Mouse (Mus musculus) embryonic stem cell, embryonic (primary cell): Measurements from ENCODE around the gene Tmigd3.

Source experiments
- CTCF ChIA-PET, 4 experiments: fragments of 300-600 bp in 2 of 4; fragments of 350-600 bp in 2 of 4; sonication (Branson Sonifier 250); formaldehyde crosslinking; loops; one replicate each; lab custom pipeline; 2022; ENCODE audit warnings: inconsistent platforms in 2 of 4; lab: Charles Lee
- POLR2A ChIA-PET, 4 experiments: fragments of 300-600 bp in 2 of 4; fragments of 350-600 bp in 2 of 4; sonication (Branson Sonifier 250); formaldehyde crosslinking; loops; one replicate each; lab custom pipeline; 2022; ENCODE audit warnings: antibody characterized with exemption in 4 of 4, inconsistent platforms in 1 of 4; lab: Charles Lee

Tmigd3 gene

DNA sequence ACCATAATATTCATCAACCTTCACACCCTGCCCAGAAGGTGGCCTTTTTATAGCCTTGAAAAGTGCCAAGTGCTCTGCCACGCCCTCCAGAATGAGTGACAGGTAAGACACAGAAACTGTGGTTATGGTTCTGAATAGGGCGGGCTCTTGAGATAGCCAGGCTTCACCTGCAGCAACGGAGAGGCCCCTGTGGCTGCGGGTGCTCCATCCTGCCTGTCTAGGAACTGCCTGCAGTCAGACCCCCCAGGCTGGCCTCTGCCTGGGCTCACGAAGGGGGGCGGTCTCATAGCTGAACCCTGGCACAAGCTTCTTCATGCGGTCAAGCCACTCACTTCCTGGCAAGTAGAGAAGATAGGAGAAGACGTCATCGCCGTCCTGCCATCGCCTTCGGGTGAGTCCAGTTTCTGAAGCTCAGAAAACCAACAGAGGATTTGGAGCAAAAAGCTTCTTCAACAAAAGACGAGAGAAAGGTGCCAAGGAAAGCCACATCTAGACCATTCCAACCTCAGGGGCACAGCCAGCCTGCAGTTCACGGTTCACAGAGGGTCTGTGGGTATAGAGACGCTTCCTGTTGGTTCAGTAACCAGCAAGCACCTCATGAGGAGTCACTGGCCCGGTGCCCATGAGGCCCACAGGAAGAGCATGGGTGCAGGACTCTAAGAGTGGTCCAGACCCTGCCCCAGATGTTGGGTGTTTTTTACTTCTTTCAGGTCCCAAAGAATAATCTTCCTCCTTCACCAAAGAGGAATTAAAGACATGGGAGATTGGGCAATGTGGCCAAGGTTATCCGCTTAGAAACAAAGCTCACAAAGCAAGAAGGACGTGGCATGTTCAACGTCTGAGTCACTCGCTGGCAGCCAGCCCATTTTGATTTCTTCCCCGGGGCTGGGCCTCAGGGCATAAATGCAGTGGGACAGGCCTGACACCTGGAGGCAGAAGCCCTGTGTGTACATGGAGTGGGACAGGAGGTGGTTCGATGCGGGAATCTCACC lies 24.2 kb downstream of the Tmigd3 start:
- CTCF ChIA-PET = interaction anchor here in 3 of 4 experiments (0.6 to 1.4 kb wide), 5 partner anchors 9 to 270 kb away, joined by 3 to 4 read pairs (median 3); no protein-coding TSS in a partner anchor
- POLR2A ChIA-PET = interaction anchor here in 2 of 4 experiments (1.0 to 1.5 kb wide), 4 partner anchors 34 to 222 kb away, joined by 3 to 4 read pairs (median 3); partner anchors contain the start of gene Ddx20 (in 1 of the 2)

DNA sequence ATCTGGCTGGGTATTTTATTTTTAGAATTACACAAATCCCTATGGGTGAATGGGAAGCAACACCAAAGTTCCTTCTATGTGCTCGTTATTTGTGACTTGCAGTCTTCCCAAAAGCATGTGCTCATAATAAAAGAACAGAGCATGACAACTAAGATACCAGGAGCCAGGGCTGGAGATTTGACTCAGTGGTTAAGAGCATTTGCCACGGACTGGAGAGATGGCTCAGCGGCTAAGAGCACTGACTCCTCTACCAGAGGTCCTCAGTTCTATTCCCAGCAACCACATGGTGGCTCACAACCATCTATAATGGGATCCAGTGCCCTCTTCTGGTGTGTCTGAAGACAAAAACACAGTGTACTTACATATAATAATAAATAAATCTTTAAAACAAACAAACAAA lies 26.1 kb downstream of the Tmigd3 start:
- POLR2A ChIA-PET = interaction anchor here in 1 of 4 experiments (1.2 kb wide), 1 partner anchor 11 kb away, joined by 4 read pairs; no protein-coding TSS in a partner anchor
- CTCF ChIA-PET = interaction anchor here in 1 of 4 experiments (0.8 kb wide), 1 partner anchor 125 kb away, joined by 3 read pairs; no protein-coding TSS in a partner anchor

DNA sequence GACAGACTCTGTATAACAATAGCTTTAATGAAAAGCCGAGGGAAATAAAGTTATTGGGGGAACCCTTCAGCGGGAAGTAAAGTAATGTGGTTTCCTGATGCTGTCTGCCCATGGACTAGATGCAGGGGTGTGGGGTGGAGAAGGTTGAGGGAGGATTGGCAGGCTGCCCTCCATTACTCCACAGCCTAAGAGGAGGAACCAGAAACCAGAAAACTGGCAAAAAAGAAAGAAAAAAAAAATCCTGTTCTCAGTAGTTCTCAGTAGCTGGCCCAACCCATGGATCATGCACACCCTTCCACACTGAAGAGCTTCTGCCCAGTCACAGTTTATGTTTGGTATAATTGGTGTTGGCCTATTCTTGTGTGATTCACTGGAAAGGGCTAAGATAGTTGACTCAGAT lies 27.6 kb downstream of the Tmigd3 start:
- ChIA-PET POLR2A (interaction anchor here in 2 of 4 experiments (0.6 to 1.4 kb wide), 2 partner anchors 60 to 220 kb away, joined by 3 to 5 read pairs; no protein-coding TSS in a partner anchor), CTCF (interaction anchor here in 2 of 4 experiments (0.6 to 1.6 kb wide), 3 partner anchors 8 to 166 kb away, joined by 3 to 6 read pairs (median 5); no protein-coding TSS in a partner anchor)

DNA sequence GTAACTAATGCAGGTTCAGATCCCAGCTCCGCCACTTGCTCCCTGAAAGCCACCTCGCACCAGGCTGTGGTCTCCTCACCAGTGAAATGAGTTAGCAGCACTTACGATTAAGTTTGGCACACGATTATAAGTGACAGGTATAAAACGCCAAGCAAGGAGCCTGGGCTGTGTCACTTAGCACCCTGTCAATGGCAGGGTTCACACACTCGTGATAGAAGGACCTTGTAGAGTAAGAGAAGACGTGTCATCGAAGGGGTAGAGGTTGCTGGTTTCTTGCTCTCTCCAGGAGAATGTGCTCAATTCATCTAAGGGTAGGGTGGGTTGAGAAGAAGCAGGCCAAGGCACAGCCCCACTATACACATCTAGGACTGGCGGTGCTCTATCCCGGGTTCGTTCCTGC lies 28.2 kb downstream of the Tmigd3 start:
- ChIA-PET POLR2A (no interaction called here), CTCF (interaction anchor here in 1 of 4 experiments (1.6 kb wide), 1 partner anchor 127 kb away, joined by 6 read pairs; no protein-coding TSS in a partner anchor)

GRCm38 (mm10) chr3:105899394-105900147 lies 28.9 kb downstream of the Tmigd3 start:
- CTCF ChIA-PET = interaction anchor here (0.6 to 2.0 kb wide), 37 partner anchors 8 to 1111 kb away, joined by 3 to 30 read pairs (median 4); partner anchors contain the start of genes Ddx20 (in 2 of the 4), Kcnd3 (in 1 of the 4) and Wdr77 (in 1 of the 4)
- POLR2A ChIA-PET = interaction anchor here in 3 of 4 experiments (0.5 to 1.0 kb wide), 6 partner anchors 17 to 225 kb away, joined by 3 to 6 read pairs (median 3); partner anchors contain the start of gene Inka2 (in 1 of the 3)

DNA sequence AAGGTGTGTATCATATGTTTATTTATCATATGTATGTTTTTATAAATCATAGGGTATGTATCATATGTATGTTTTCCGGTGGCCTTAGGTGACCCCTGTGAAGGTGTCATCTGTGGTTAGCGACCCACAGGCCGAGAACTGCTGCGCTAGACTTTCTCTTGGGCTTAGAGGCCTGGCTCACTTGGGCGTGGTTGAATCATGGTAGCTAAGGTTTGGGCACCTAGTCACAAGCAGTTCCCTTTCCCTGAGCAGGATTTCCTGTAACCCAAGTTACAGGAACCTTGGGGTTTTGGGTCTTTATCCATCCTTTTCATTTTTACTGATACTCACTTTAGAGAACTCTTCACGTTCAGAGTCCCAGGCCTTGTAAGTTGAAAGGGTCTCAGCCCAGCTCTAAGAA lies 29.6 kb downstream of the Tmigd3 start:
- POLR2A ChIA-PET = interaction anchor here in 3 of 4 experiments (0.5 to 1.0 kb wide), 5 partner anchors 17 to 226 kb away, joined by 3 to 6 read pairs (median 3); partner anchors contain the start of gene Inka2 (in 1 of the 3)
- CTCF ChIA-PET = interaction anchor here (0.6 to 2.0 kb wide), 27 partner anchors 8 to 449 kb away, joined by 3 to 30 read pairs (median 5); partner anchors contain the start of genes Ddx20 (in 1 of the 4), Kcnd3 (in 1 of the 4) and Wdr77 (in 1 of the 4)

- POLR2A ChIA-PET = no interaction called here
Measured at GRCm38 (mm10) chr3:105900716-105901115, 30.0 kb downstream of the Tmigd3 start.

GRCm38 (mm10) chr3:105901468-105901867 lies 30.8 kb downstream of the Tmigd3 start:
- POLR2A ChIA-PET = interaction anchor here in 1 of 4 experiments (0.6 kb wide), 1 partner anchor 261 kb away, joined by 5 read pairs; no protein-coding TSS in a partner anchor
- CTCF ChIA-PET = no interaction called here

More at GRCm38 (mm10) chr3:105900716-105901115, 30.0 kb downstream of the Tmigd3 start:
- CTCF ChIA-PET = interaction anchor here in 2 of 4 experiments (1.1 to 2.0 kb wide), 5 partner anchors 13 to 226 kb away, joined by 5 to 30 read pairs (median 10); no protein-coding TSS in a partner anchor

GRCm38 (mm10) chr3:105904213-105904612 lies 33.5 kb downstream of the Tmigd3 start:
- CTCF ChIA-PET = interaction anchor here in 1 of 4 experiments (0.7 to 1.6 kb wide), 2 partner anchors 9 to 84 kb away, joined by 3 read pairs; no protein-coding TSS in a partner anchor

GRCm38 (mm10) chr3:105904721-105905120 lies 34.0 kb downstream of the Tmigd3 start:
- CTCF ChIA-PET = interaction anchor here in 1 of 4 experiments (1.6 kb wide), 1 partner anchor 9 kb away, joined by 3 read pairs; no protein-coding TSS in a partner anchor
- POLR2A ChIA-PET = no interaction called here

More at GRCm38 (mm10) chr3:105904213-105904612, 33.5 kb downstream of the Tmigd3 start:
- POLR2A ChIA-PET = no interaction called here

DNA sequence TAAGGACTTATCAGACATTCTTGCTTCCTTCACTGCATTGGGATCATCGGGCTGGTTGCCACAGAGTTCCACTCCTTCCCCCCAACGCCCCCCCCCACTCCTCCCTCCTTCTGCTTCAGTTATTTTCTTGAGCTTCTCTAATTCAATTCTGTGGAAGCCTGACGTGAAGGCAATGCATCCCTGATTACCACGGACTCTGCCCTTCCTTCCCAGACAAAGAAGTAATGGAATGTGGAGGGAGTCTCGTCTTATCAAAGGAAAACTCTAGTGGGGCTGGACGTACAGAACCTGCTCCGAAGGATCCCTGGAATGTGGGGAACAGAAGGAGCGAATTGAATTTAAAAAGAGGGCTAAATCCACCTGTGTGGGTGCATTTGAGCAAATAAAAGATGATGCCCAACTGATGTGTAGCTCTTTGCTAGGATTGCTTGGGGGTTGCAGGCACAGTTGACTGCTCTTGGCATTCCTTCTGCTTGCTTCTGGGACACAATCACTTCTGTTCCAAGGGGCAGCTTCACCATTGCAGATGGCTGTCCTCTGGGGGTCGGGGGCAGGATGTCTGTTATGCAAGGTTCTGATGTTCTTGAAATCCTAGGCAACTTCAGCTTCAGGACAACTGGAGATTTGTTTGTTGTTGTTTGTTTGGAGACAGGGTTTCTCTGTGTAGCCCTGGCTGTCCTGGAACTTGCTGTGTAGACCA lies 37.4 kb downstream of the Tmigd3 start:
- CTCF ChIA-PET = interaction anchor here in 3 of 4 experiments (0.6 to 1.6 kb wide), 3 partner anchors 8 to 450 kb away, joined by 3 to 12 read pairs (median 5); no protein-coding TSS in a partner anchor
- POLR2A ChIA-PET = interaction anchor here in 3 of 4 experiments (0.6 to 1.6 kb wide), 5 partner anchors 8 to 184 kb away, joined by 3 to 6 read pairs (median 4); no protein-coding TSS in a partner anchor

DNA sequence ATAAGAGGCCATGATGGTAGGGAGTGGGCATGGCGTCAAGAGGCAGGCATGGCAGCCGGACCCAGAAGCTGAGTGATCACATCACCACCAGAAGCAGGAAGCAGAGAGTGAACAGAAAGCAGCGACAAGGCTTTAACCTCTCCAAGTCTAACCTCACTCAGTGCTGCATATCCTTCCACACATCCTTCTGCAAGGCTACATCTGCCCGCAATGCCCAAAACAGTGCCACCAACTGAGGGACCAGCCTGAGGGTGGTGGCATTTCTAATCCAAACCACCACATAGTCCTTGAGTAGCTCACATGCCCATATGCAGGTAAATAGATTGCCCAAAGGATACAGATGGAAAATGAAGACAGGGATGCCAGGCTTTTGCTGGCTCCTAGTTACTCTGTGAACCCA lies 38.3 kb downstream of the Tmigd3 start:
- CTCF ChIA-PET = interaction anchor here in 1 of 4 experiments (1.6 kb wide), 1 partner anchor 9 kb away, joined by 6 read pairs; no protein-coding TSS in a partner anchor
- POLR2A ChIA-PET = no interaction called here

DNA sequence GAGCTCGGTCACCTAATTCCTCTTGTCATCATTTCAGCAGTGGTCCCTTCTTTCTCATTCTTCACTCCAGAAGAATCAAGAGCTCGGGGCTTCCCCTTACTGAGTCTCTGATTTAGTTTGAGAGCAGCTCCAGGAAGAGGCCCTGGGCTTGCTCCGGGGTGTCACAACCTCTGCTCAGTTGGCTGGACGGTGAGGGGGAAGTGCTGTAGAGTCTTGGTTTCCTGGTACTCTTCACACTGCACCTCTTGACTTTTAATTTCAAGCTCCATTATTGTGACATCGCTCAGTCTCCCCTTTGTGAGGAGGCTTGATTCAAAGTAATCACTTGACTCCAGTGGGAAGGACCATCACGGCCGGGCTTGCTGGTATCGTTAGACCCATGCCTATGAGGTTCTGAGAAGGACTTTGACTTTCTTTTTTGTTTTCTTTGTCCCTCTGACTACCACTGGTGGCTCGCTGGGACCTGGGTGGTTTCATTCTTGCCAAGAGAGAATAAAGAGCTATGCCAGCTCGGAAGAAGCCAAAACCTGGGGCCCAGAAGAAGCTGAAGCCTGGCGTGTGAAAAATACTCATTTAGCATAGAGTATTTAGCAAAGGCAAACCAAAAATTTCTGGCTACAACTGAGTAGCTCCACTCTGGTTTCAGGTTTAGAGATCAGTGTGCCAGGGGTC lies 40.0 kb downstream of the Tmigd3 start:
- POLR2A ChIA-PET = interaction anchor here in 1 of 4 experiments (0.9 kb wide), 1 partner anchor 175 kb away, joined by 3 read pairs; no protein-coding TSS in a partner anchor
- CTCF ChIA-PET = interaction anchor here in 2 of 4 experiments (0.6 to 1.2 kb wide), 3 partner anchors 11 to 802 kb away, joined by 3 to 4 read pairs (median 3); no protein-coding TSS in a partner anchor

GRCm38 (mm10) chr3:105912097-105912880 lies 41.6 kb downstream of the Tmigd3 start:
- POLR2A ChIA-PET = interaction anchor here in 1 of 4 experiments (0.5 kb wide), 1 partner anchor 200 kb away, joined by 4 read pairs; no protein-coding TSS in a partner anchor
- CTCF ChIA-PET = no interaction called here
